Mouse (Mus musculus) erythroblast, adult 5-6 weeks (primary cell): ENCODE measurements around the gene Ccl17. TPM values are rescaled to one million over a fixed set of nuclear protein-coding genes. Genes with fewer than 3 reads are reported as not detected.

ENCODE experiments used
- ATAC-seq: replicated peaks from 2 replicates; pipeline ENCODE4 v1.8.0; 2016; ENCODE audit warnings: moderate number of reproducible peaks, mild to moderate bottlenecking, moderate TSS enrichment, inconsistent platforms; ENCODE audit not compliant: poor library complexity, low FRiP score, severe bottlenecking
- total RNA-seq, 2 experiments: library from RNA; stranded (forward) in 1 of 2; stranded (reverse) in 1 of 2; fragments of 150-400 nt in 1 of 2; fragments of 200-764, 138-1000 nt in 1 of 2; gene quantifications; 2 replicates each; pipeline versions ENCODE4 v1.2.3 to v1.2.4; 2015 to 2017; ENCODE audit warnings: low replicate concordance in 2 of 2

Ccl17 gene
- total RNA-seq, 2 experiments from 2014 or later, result 0.77 TPM; not detected in 1

DNA sequence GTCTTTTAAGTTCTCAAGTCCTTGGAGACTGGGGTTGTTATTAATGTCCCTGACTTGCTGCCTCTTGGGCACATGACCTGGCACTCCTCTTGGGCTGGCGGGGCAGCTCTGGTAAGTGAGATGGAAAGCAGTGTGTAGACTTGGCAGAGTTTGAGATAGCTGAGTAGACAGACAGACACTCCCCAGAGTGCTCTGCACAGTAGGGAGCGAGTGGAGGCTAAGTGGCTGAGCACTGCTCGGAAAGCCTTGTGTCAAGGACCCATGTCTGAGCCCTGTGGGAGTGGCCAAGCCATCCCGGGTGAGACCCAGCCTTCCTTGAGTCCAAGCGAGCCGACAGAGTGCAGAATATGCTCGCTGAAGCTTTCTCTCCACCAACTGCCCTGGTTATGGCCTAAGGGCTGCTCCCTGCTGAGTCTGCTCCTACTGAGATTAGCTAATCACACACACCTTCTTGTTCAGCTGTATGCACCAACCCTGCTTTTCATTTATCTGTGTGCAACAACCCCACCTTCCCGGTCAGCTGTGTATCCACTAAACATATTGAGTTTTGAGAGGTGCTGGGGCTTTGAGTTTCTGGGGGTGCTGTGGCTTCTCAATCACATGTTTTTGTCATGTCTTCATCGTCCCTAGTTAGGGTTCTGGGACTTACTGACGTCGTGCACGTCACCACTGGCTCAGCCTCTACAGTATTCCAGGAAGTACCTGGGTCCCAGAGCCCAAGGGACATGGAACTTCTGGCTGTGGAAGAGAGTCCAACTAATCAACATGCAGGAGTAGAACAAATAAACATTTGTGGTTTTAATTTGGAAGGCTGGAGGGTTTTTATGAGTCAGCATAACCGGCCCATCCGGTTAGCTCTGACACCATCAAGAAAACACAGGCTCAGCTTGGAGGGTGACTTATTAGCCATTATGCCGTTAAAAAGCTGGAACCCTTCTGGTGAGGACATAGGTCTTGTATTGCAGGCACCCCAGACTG, 22.4 kb upstream of the Ccl17 start:
- peak; percentile 81 for ATAC-seq

DNA sequence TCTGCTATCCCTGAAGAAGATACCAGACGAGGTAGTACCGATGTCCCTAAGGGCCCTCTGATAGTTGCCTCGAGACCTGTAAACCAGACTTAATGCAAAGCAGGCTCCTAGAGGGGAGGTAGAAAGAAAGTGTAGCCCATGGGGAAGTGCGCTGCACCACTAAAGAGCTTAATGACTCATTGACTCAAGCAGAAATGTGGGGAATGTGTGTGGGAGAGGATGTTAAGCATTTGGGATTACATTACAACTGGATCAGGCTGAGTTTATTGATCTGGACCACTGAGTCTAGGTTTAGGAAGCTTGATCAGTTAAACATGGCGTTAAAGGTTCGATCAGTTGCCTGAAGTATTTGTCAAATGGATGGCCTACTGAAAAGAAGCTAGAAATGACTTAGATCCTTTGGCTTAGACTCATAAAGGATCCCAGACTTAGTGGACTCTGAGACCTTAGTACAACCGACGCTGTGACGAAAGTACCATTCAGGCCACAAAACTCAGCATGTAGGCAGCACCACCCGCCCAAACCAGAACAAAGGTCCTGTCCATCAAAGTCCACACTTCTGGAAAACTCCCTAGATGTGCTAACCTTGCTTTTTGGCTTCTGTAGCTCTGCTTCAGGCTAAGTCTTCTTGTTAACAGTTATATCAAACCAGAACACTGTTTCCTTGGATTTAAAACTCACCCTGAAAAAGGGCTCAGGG, 20.8 kb upstream of the Ccl17 start:
- ATAC-seq, result no peak

- peak; percentile 74 for ATAC-seq
Measured at GRCm38 (mm10) chr8:94794368-94794767, 15.9 kb upstream of the Ccl17 start.

DNA sequence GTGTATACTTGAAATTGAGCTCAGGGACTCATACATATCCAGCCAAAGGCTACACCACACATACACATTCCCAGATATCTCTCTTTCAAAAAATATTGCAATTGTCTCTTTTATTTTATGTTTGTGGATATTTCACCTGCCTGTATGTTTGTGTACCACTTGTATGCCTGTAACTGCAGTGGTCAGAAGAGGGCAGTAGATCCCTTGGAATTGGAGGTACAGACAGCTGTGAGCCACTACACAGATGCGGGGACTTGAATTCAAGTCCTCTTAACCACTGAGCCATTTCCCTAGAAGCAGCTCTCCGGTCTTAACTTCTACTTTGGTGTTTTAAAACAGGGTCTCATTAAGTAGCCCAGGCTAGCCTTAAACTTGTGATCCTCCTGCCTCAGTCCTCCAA, 15.5 kb upstream of the Ccl17 start:
- peak; percentile 86 for ATAC-seq

GRCm38 (mm10) chr8:94800278-94800968, 9.8 kb upstream of the Ccl17 start:
- peak; percentile 36 for ATAC-seq

GRCm38 (mm10) chr8:94801293-94802095, 8.8 kb upstream of the Ccl17 start:
- ATAC-seq, result no peak; the same call in 1 of the 2 replicates

DNA sequence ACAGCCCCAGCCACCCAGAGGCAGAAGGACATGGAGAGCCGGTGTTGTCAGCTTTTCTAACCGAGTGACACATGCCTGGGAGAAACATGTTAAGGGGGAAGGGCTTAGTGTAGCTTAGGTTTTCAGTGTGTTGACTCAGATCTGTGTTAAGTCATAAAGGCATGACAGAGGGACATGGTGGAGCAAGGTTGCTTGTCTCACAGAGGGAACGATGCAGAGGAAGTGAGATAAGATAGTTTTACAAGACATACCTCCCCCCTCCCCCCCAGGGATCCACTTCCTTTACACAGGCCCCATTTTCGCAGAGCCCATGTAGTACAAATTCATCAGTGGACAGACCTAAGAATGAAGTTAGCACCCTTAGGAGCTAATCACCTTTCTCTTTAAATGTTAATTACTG, 7.9 kb upstream of the Ccl17 start:
- ATAC-seq, result no peak

DNA sequence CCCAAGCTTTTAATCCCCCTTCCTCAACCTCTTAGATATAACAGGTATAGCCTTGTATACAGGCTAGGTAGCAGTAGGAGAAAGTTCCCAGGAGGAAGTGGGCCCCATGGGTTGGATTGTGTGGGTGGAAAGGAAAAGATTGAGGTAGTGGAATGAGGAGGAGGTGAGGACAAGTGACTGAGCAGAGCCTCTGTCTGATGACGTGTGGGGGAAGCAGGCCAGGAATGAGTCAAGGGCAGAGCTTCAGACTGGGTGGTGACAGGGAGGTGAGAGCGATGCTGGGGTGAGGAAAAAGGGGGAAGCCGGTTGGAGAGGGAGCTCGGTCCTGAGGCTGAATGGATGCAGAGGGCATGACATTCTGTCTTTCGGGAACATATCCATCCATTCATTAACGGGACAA, 6.7 kb upstream of the Ccl17 start:
- ATAC-seq, result no peak

GRCm38 (mm10) chr8:94804546-94805340, 5.5 kb upstream of the Ccl17 start:
- ATAC-seq, result no peak

GRCm38 (mm10) chr8:94805811-94806210, 4.4 kb upstream of the Ccl17 start:
- ATAC-seq, result no peak

DNA sequence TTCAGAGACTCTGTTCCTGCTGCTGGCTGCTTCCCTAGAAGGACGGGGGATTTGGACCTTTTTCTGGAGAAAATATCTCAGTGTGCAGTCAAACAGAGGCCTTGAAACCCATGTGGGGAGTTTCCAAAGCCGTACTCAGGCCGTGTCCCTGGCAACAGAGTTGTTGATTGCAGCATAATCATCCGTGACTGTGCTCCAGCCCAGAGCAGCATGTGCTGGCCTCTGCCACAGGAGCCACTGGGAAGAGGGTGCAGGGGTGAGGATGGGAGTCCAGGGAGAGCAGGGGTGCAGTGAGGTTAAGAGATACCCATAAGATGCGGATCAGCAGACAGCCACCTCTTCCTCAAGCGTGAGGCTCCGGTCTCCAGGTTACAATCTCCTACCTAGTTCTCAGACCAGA, 2.7 kb upstream of the Ccl17 start:
- peak; percentile 22; the same call in 1 of the 2 replicates for ATAC-seq

GRCm38 (mm10) chr8:94808372-94808771, 1.9 kb upstream of the Ccl17 start:
- ATAC-seq, result no peak

- ATAC-seq, result no peak
Measured at GRCm38 (mm10) chr8:94810855-94811254, 602 bp downstream of the Ccl17 start.

DNA sequence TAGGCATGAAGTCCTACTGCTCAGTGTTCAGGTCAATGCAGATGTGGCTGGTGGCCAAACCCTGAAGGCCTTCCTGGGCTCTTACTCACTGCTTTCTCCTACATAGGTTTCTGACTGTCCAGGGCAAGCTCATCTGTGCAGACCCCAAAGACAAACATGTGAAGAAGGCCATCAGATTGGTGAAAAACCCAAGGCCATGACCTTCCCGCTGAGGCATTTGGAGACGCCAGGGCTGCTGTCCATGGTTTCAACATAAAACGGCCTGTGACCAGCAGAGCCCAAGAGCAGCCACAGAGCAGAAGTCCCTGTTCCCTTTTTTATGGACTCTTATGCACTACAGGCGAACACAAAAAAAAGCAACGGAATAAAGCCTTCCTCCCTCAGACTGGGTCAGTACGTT, 1.4 kb downstream of the Ccl17 start:
- ATAC-seq, result no peak

GRCm38 (mm10) chr8:94812645-94813098, 2.4 kb downstream of the Ccl17 start:
- peak; percentile 79 for ATAC-seq

DNA sequence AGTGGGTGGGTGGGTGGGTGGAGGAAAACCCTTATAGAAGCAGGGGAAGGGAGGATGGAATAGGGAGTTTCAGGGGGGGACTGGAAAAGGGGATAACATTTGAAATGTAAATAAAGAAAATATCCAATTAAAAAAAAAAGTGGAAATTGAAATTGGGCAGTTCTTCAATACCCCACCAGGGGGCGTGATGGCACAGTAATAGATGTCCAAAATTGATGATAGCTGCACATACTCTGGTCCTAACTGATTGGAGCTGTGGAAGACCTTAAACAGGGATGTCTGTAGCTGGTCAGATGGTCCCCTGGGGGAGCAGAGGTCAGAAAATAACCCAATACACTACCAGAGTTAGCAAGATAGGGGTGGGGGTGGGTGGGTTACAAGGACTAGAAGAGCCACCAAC, 4.3 kb downstream of the Ccl17 start:
- ATAC-seq, result no peak

- no peak for ATAC-seq
Measured at GRCm38 (mm10) chr8:94817933-94818332, 7.7 kb downstream of the Ccl17 start.

DNA sequence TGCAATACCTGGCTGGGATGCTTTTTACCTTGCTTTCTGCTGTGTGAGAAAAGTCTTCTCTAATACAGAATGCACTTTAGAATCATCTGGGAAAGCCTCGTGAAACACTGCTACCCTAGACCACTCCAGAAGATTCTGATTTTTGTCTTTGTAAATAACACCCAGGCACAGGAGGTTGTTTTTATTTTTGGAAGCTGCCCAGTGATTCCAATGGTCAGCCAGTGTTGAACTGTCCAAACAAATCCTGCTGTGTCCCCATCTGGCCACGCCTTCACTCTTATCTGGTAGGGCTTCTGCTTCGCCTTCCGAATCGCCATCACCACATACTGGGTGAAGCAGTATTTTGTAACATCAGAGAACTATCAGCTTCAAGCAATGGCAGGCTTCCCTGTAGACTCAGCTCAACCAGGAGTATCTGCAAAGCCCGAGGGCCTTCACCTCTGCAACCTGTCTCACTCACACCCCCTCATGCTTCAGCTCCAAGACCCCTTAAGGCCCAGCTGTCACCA, 9.5 kb downstream of the Ccl17 start:
- ATAC-seq, result peak; percentile 35
